Comparison of ENCODE assay signal across 8 mouse cellular contexts in genomic region chr17:73803521-73804184, GRCm38 (mm10). TPM values are rescaled to one million over a fixed set of nuclear protein-coding genes. Genes with fewer than 3 reads are reported as not detected.
DNase-seq lines count a peak whose midpoint lies in the region; ATAC-seq and TF ChIP-seq lines count a peak whose summit lies in the region.

Gene Ehd3, plus strand, starts transcription at chr17:73804134.

- no peaks in the 10 kb centered on the region for H3K36me3 ChIP-seq in lung, embryonic 15.5 days
- no peaks in the 10 kb centered on the region for H3K36me3 ChIP-seq in hindbrain, embryonic 16.5 days (ENCODE audit: control insufficient read depth, insufficient read depth, low read length)
- no peaks in the 10 kb centered on the region for H3K36me3 ChIP-seq in midbrain, embryonic 10.5 days

- peak within 1 kb of the TSS; percentile 53 for H3K9ac ChIP-seq in lung, embryonic 15.5 days
- H3K9ac ChIP-seq in hindbrain, embryonic 16.5 days (ENCODE audit: low read depth, low read length) = peak within 1 kb of the TSS; percentile 65

- no peak for TF ChIP-seq POLR2A in cortical plate, adult 2 months (IDR thresholded peaks at IDR 0.05; ENCODE audit: extremely low read depth, insufficient read depth, low read length)

- H3K4me1 ChIP-seq in lung, embryonic 15.5 days = peaks cover 15% of the 10 kb centered on the region
- peaks cover 8% of the 10 kb centered on the region for H3K4me1 ChIP-seq in cortical plate, adult 2 months (ENCODE audit: control insufficient read depth, insufficient read depth, low read length)
- peaks cover 6% of the 10 kb centered on the region for H3K4me1 ChIP-seq in hindbrain, embryonic 16.5 days (ENCODE audit: control insufficient read depth, insufficient read depth, low read depth, low read length)
- H3K4me1 ChIP-seq in midbrain, embryonic 10.5 days = peaks cover 13% of the 10 kb centered on the region

- no peak for TF ChIP-seq CTCF in cortical plate, adult 2 months (IDR thresholded peaks at IDR 0.05; ENCODE audit: extremely low read depth, insufficient read depth, low read length)

- peak within 1 kb of the TSS; percentile 56 for H3K4me3 ChIP-seq in lung, embryonic 15.5 days
- H3K4me3 ChIP-seq in cortical plate, adult 2 months (ENCODE audit: insufficient read depth, low read length) = peak within 1 kb of the TSS; percentile 95
- H3K4me3 ChIP-seq in hindbrain, embryonic 16.5 days (ENCODE audit: low read length) = peak within 1 kb of the TSS; percentile 55
- H3K4me3 ChIP-seq in midbrain, embryonic 10.5 days = peak within 1 kb of the TSS; percentile 61

- WGBS in lung, embryonic 15.5 days = 84% methylated on average over 5 of the region's 5 CpGs
- WGBS in hindbrain, embryonic 16.5 days = 89% methylated on average over 5 of the region's 5 CpGs
- 89% methylated on average over 5 of the region's 5 CpGs for WGBS in midbrain, embryonic 10.5 days

- no peaks in the 10 kb centered on the region for H3K9me3 ChIP-seq in lung, embryonic 15.5 days
- H3K9me3 ChIP-seq in hindbrain, embryonic 16.5 days (ENCODE audit: control insufficient read depth, low read length) = no peaks in the 10 kb centered on the region
- H3K9me3 ChIP-seq in midbrain, embryonic 10.5 days (replicated peaks) = no peaks in the 10 kb centered on the region

- peak within 1 kb of the TSS; percentile 87 for H3K4me2 ChIP-seq in lung, embryonic 15.5 days
- H3K4me2 ChIP-seq in hindbrain, embryonic 16.5 days (ENCODE audit: low read length) = peak within 1 kb of the TSS; percentile 71

- no peak for ATAC-seq in lung, embryonic 15.5 days (ENCODE audit: borderline replicate concordance, extremely low read depth, low FRiP score, low TSS enrichment)
- no peak for ATAC-seq in hindbrain, embryonic 16.5 days

- peak within 1 kb of the TSS; percentile 39; the same call in 1 of the 2 replicates for H3K27ac ChIP-seq in lung, embryonic 15.5 days
- peak within 1 kb of the TSS; percentile 52 for H3K27ac ChIP-seq in cortical plate, adult 2 months (ENCODE audit: insufficient read depth, low read length)
- peak within 1 kb of the TSS; percentile 81 for H3K27ac ChIP-seq in hindbrain, embryonic 16.5 days (ENCODE audit: low read depth, low read length)
- H3K27ac ChIP-seq in midbrain, embryonic 10.5 days (replicated peaks) = peak within 1 kb of the TSS; percentile 82

- DNase-seq in lung, postnatal 10 days = no peak
- DNase-seq in midbrain, embryonic 10.5 days (ENCODE audit: low spot score) = no peak
- DNase-seq in cerebellum, adult 8-10 months = no peak
- DNase-seq in thymus, adult 18-20 months = no peak
- no peak for DNase-seq in urinary bladder, adult 2 months (ENCODE audit: low spot score)

- peaks cover 6% of the 10 kb centered on the region; the same call in 1 of the 2 replicates for H3K27me3 ChIP-seq in lung, embryonic 15.5 days
- H3K27me3 ChIP-seq in hindbrain, embryonic 16.5 days (replicated peaks; ENCODE audit: control insufficient read depth, insufficient read depth, low read length) = no peaks in the 10 kb centered on the region
- no peaks in the 10 kb centered on the region for H3K27me3 ChIP-seq in midbrain, embryonic 10.5 days (ENCODE audit: low read depth, poor library complexity, severe bottlenecking)

RNA-seq across cellular contexts. Expression of gene Ehd3, which starts in this region (rescaled TPM):
- 9.7 and 11.1 TPM in 2 replicates for polyA plus RNA-seq in lung, embryonic 15.5 days (2015; fragmentation: Nextera tagmentation; extraction: Ambion mirVana)
- polyA plus RNA-seq in cortical plate, adult 2 months (2012; rRNA removed) = 50.1 and 56.6 TPM in 2 replicates
- polyA plus RNA-seq in hindbrain, embryonic 16.5 days (2015; fragmentation: Nextera tagmentation; extraction: Ambion mirVana) = 26.5 and 29.8 TPM in 2 replicates
- polyA plus RNA-seq in midbrain, embryonic 10.5 days (2016; fragmentation: Nextera tagmentation; extraction: Ambion mirVana) = 9.8 and 10.0 TPM in 2 replicates
- polyA plus RNA-seq in urinary bladder, adult 2 months (2012; rRNA removed) = 5.9 and 7.2 TPM in 2 replicates
